In genomic region chr4:101338211-101338610, GRCm38 (mm10) we compare ENCODE assay signal across 18 mouse cellular contexts.
"Had no signal": no experiment of that assay in that cellular context is flagged by ENCODE, and none has a peak within 500 bp of the region (broad histone marks: within the 10 kb centered on the region; RNA-seq: fewer than 3 reads in every experiment).

No protein-coding gene starts in this region.

- H3K9ac ChIP-seq: liver, embryonic 15.5 days; liver, postnatal 0 days; lung, embryonic 15.5 days; midbrain, embryonic 12.5 days; neural tube, embryonic 12.5 days; stomach, embryonic 15.5 days had no signal

- H3K27me3 ChIP-seq: liver, embryonic 15.5 days; lung, embryonic 15.5 days; midbrain, embryonic 12.5 days; neural tube, embryonic 12.5 days; stomach, embryonic 15.5 days had no signal

- H3K4me3 ChIP-seq: liver, embryonic 15.5 days; lung, embryonic 15.5 days; megakaryocyte, embryonic 14.5 days; midbrain, embryonic 12.5 days; neural tube, embryonic 12.5 days; stomach, embryonic 15.5 days had no signal

- H3K4me1 ChIP-seq: liver, embryonic 15.5 days; lung, embryonic 15.5 days; megakaryocyte, embryonic 14.5 days; midbrain, embryonic 12.5 days; neural tube, embryonic 12.5 days; stomach, embryonic 15.5 days had no signal

- H3K9me3 ChIP-seq: liver, embryonic 15.5 days; lung, embryonic 15.5 days; megakaryocyte, embryonic 14.5 days; midbrain, embryonic 12.5 days; neural tube, embryonic 12.5 days; stomach, embryonic 15.5 days had no signal

- H3K4me2 ChIP-seq: liver, embryonic 15.5 days; lung, embryonic 15.5 days; midbrain, embryonic 12.5 days; neural tube, embryonic 12.5 days; stomach, embryonic 15.5 days had no signal

- H3K36me3 ChIP-seq: liver, embryonic 15.5 days; lung, embryonic 15.5 days; midbrain, embryonic 12.5 days; neural tube, embryonic 12.5 days; stomach, embryonic 15.5 days had no signal

- ATAC-seq: liver, postnatal 0 days; lung, postnatal 0 days had no signal

- DNase-seq: liver, postnatal 0 days; lung, adult 2 months; lung, postnatal 14 days; lung, postnatal 36 days; midbrain, embryonic 14.5 days; right cerebral cortex, postnatal 14 days; thymus, adult 2 months; thymus, postnatal 25 days; thymus, postnatal 4 days had no signal

- H3K27ac ChIP-seq: liver, embryonic 15.5 days; lung, embryonic 15.5 days; macrophage; midbrain, embryonic 12.5 days; neural tube, embryonic 12.5 days; stomach, embryonic 15.5 days; stomach, postnatal 0 days had no signal
